Mouse (Mus musculus) myocyte (in vitro differentiated cells): Measurements from ENCODE around the gene Fam111a.

Source experiments
- CEBPB ChIP-seq: IDR thresholded peaks from 2 replicates; pipeline ENCODE4 v1.6.1; 2011; ENCODE audit warnings: mild to moderate bottlenecking, moderate library complexity; ENCODE audit not compliant: poor library complexity, insufficient read depth, severe bottlenecking
- E2F4 ChIP-seq: IDR thresholded peaks from one replicate; pipeline ENCODE4 v1.6.1; 2011; ENCODE audit warnings: mild to moderate bottlenecking, control low read depth, moderate library complexity; ENCODE audit not compliant: insufficient read depth
- MAX ChIP-seq: IDR thresholded peaks from one replicate; pipeline ENCODE4 v1.6.1; 2011; ENCODE audit warnings: low read depth, mild to moderate bottlenecking, control low read depth
- MYOD1 ChIP-seq, 3 experiments: IDR thresholded peaks; one replicate each; pipeline ENCODE4 v1.6.1; 2011; ENCODE audit warnings: control low read depth in 2 of 3, low read depth in 2 of 3, mild to moderate bottlenecking in 2 of 3, moderate library complexity in 1 of 3; ENCODE audit not compliant: insufficient read length in 2 of 3, control insufficient read depth in 1 of 3
- MYOG ChIP-seq, 3 experiments: IDR thresholded peaks; one replicate each; pipeline ENCODE4 v1.6.1; 2011; ENCODE audit warnings: control low read depth in 2 of 3, low read depth in 2 of 3, mild to moderate bottlenecking in 2 of 3; ENCODE audit not compliant: insufficient read length in 2 of 3, control insufficient read depth in 1 of 3, insufficient read depth in 1 of 3
- POLR2A ChIP-seq: IDR thresholded peaks from one replicate; pipeline ENCODE4 v1.6.1; 2011; ENCODE audit warnings: low read depth, mild to moderate bottlenecking, control low read depth, moderate library complexity; ENCODE audit not compliant: insufficient read length
- POLR2AphosphoS2 ChIP-seq: IDR thresholded peaks from one replicate; pipeline ENCODE4 v1.6.1; 2011; ENCODE audit warnings: low read depth, control low read depth; ENCODE audit not compliant: insufficient read length
- REST ChIP-seq: IDR thresholded peaks from one replicate; pipeline ENCODE4 v1.6.1; 2011; ENCODE audit warnings: mild to moderate bottlenecking, control low read depth, moderate library complexity; ENCODE audit not compliant: insufficient read depth, insufficient read length
- SRF ChIP-seq: IDR thresholded peaks from one replicate; pipeline ENCODE4 v1.6.1; 2011; ENCODE audit warnings: low read depth; ENCODE audit not compliant: control insufficient read depth, insufficient read length
- TCF12 ChIP-seq: IDR thresholded peaks from one replicate; pipeline ENCODE4 v1.6.1; 2011; ENCODE audit warnings: mild to moderate bottlenecking, control low read depth; ENCODE audit not compliant: poor library complexity, insufficient read depth, severe bottlenecking
- TCF3 ChIP-seq: IDR thresholded peaks from one replicate; pipeline ENCODE4 v1.6.1; 2011; ENCODE audit warnings: low read depth, control low read depth; ENCODE audit not compliant: insufficient read length
- USF1 ChIP-seq: IDR thresholded peaks from one replicate; pipeline ENCODE4 v1.6.1; 2011; ENCODE audit warnings: low read depth, mild to moderate bottlenecking, control low read depth, moderate library complexity

GRCm38 (mm10) chr19:12571687-12572086 is 26.1 kb downstream of the Fam111a start:
- TF ChIP-seq POLR2A (no peak), USF1 (no peak), TCF12 (no peak), SRF (no peak), MYOD1 (IDR thresholded peaks at IDR 0.05; ENCODE audit: control insufficient read depth in 1 of 3, insufficient read length in 2 of 3, low read depth in 2 of 3) (no peak), CEBPB (no peak), POLR2AphosphoS2 (no peak), MYOG (IDR thresholded peaks at IDR 0.05; ENCODE audit: control insufficient read depth in 1 of 3, insufficient read depth in 1 of 3, insufficient read length in 2 of 3, low read depth in 2 of 3) (no peak), MAX (no peak), TCF3 (no peak), E2F4 (no peak), REST (no peak)
